Mouse (Mus musculus) erythroblast, embryonic 14.5 days (primary cell): ENCODE measurements around the gene Ifrd2.

ENCODE experiments used
- GATA1 ChIP-seq: IDR thresholded peaks from 2 replicates; pipeline ENCODE4 v1.6.1; 2012; ENCODE audit warnings: low read length, inconsistent platforms, mixed read lengths
- TAL1 ChIP-seq: IDR thresholded peaks from 3 replicates; pipeline ENCODE4 v1.6.1; 2012; ENCODE audit warnings: low read length, inconsistent platforms, mixed read lengths

DNA sequence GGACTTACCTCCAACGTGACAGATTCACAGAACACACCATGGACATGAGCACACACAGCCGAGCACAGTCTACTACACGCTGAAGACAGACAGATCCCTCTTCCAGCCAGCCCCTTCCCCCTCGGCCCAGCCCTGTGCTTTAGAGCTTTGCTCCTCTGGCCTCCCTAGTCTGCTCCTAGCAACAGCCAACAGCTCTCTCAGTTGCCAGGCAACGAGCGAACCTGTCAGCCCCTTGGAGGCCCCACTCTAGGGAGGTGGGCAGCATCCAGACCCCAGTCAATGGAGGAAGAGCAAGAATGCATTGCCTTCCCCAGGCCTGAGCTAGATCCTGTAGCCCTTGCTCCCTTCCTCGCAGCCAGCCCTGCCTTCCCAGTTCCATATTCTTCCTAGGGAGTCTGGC is 49.6 kb downstream of the Ifrd2 start:
- TF ChIP-seq GATA1: no peak
- TF ChIP-seq TAL1: no peak
